Mouse (Mus musculus) thymus, postnatal 14 days (tissue): ENCODE measurements at regions not wholly inside any gene's neighbourhood (a gene's known extent, or its start where the extent isn't known, plus 50 kb on each side); places are given as distances from the start of the nearest gene placed in this dataset.

Experiments used
- DNase-seq: peaks from one replicate; pipeline ENCODE4 v3.0.0; 2021

- no peak for DNase-seq
Measured at GRCm38 (mm10) chr11:63775382-63775781, 146.7 kb downstream of the Hs3st3b1 start.

- DNase-seq = no peak
Measured at GRCm38 (mm10) chr11:63779371-63779770, 142.7 kb downstream of the Hs3st3b1 start.

GRCm38 (mm10) chr11:63781967-63782915 is 139.8 kb downstream of the Hs3st3b1 start:
- no peak for DNase-seq

- no peak for DNase-seq
Measured at GRCm38 (mm10) chr11:63785281-63785886, 136.7 kb downstream of the Hs3st3b1 start.

- DNase-seq = no peak
Measured at GRCm38 (mm10) chr11:63785965-63786364, 136.1 kb downstream of the Hs3st3b1 start.

- no peak for DNase-seq
Measured at GRCm38 (mm10) chr11:63789473-63790120, 132.5 kb downstream of the Hs3st3b1 start.

- DNase-seq = no peak
Measured at GRCm38 (mm10) chr11:63791004-63791862, 130.9 kb downstream of the Hs3st3b1 start.

- DNase-seq = no peak
Measured at GRCm38 (mm10) chr11:63793732-63794503, 128.2 kb downstream of the Hs3st3b1 start.

- DNase-seq = no peak
Measured at GRCm38 (mm10) chr11:63812146-63812545, 109.9 kb downstream of the Hs3st3b1 start.

- no peak for DNase-seq
Measured at GRCm38 (mm10) chr11:63822847-63823246, 99.2 kb downstream of the Hs3st3b1 start.

- no peak for DNase-seq
Measured at GRCm38 (mm10) chr11:63827271-63827762, 94.8 kb downstream of the Hs3st3b1 start.

GRCm38 (mm10) chr11:63833480-63833879 is 88.6 kb downstream of the Hs3st3b1 start:
- no peak for DNase-seq

GRCm38 (mm10) chr11:63834140-63834539 is 88.0 kb downstream of the Hs3st3b1 start:
- DNase-seq = no peak

GRCm38 (mm10) chr11:63834631-63835030 is 87.5 kb downstream of the Hs3st3b1 start:
- no peak for DNase-seq
